Mouse (Mus musculus): ENCODE data around the gene Gtpbp8. TPM values are rescaled to one million over a fixed set of nuclear protein-coding genes. Genes with fewer than 3 reads are reported as not detected.
A peak's percentile ranks its signal among the peaks of the same experiment; 100 is the strongest.

Gtpbp8 gene
- polyA plus RNA-seq, 1 experiment, result 6.5 TPM

DNA sequence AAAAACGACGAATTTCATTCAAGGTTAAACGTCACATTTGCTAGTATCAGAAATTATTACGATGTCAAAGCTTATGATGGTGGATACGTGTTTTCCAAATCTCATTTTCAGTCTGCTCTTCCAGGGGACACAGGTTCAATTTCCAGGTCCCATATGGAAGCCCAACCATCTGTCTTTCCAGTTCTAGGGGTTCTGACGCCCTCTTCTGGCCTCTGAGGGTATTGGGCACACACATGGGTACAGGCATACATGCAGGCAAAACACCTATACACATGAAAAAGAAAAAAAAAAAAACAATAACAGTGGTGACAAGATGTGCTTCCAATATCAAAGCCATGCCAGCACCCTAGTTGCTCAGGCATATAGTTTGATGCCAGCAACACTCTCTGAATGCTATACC lies 52.5 kb downstream of the Gtpbp8 start:
- 76% methylated on average over 6 of the region's 6 CpGs for WGBS
- no peak for DNase-seq

DNA sequence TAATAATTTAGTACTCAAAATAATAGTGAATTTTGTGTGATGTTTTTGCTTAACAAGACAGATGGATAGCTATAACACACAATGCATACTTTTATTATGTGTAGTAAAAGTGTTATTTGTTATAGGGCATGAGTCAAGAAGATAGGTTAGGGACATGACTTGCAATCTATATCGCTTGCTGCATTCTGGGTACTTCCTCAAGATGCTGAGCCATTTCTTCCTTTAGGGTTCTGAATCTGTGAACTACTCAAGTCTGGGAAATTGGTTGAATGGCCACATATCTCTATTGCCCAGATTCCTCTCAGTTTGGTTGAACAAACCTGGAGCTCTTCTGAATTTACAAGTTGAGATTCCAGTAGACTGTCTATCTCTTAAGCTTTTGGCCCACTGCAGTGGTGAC lies 53.6 kb downstream of the Gtpbp8 start:
- no peak overlapping the region for H3K4me3 ChIP-seq (replicated peaks; ENCODE audit: extremely low read depth, low read depth, low read length)
- WGBS, result 92% methylated on average over 1 of the region's 1 CpGs
- TF ChIP-seq POLR2A (IDR thresholded peaks at IDR 0.05; ENCODE audit: borderline replicate concordance, extremely low read depth, low read depth, low read length) (no peak), CTCF (IDR thresholded peaks at IDR 0.05; ENCODE audit: insufficient read depth, low read length) (no peak)
- peaks cover 6% of the 10 kb centered on the region for H3K4me1 ChIP-seq (ENCODE audit: control insufficient read depth, insufficient read depth, low read length)
- DNase-seq, result no peak

More for the DNA sequence above, 52.5 kb downstream of the Gtpbp8 start:
- TF ChIP-seq CTCF (IDR thresholded peaks at IDR 0.05; ENCODE audit: insufficient read depth, low read length) (no peak), POLR2A (IDR thresholded peaks at IDR 0.05; ENCODE audit: borderline replicate concordance, extremely low read depth, low read depth, low read length) (no peak)
- H3K4me1 ChIP-seq (ENCODE audit: control insufficient read depth, insufficient read depth, low read length), result peaks cover 6% of the 10 kb centered on the region
- no peak overlapping the region for H3K4me3 ChIP-seq (replicated peaks; ENCODE audit: extremely low read depth, low read depth, low read length)

DNA sequence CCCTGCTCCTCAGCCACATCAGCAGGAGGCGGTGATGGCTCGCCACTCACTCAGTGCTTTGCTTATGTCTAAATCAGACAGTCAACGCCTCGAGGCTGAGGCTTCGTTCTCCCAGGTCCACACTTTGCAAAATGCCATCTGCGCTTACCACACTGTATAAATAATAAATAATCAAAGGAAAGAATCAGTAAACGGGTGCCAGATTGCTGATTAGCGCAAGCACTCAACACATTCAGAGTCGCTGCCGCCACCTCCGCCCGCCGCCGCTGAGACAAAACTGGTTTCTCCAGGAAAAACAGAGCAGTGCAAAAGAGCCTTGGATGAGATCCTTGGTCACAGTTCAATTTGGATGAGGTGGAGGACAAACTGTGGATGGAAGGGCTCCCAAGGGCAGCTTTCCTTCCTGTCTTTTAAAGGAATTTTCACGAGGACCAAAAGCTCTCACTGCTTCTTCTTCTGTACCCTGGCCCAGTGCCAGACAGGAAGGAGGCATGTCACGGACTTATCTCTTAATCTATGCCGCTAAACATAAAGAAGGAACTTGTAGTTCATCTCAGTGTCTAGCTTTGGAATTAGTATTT lies 54.5 kb downstream of the Gtpbp8 start:
- TF ChIP-seq CTCF (IDR thresholded peaks at IDR 0.05; ENCODE audit: insufficient read depth, low read length) (no peak), POLR2A (IDR thresholded peaks at IDR 0.05; ENCODE audit: borderline replicate concordance, extremely low read depth, low read depth, low read length) (no peak)
- peaks cover 3% of the 10 kb centered on the region; the same call in 1 of the 2 replicates for H3K4me1 ChIP-seq (ENCODE audit: control insufficient read depth, insufficient read depth, low read length)
- WGBS, result 19% methylated on average over 17 of the region's 17 CpGs
- H3K4me3 ChIP-seq (replicated peaks; ENCODE audit: extremely low read depth, low read depth, low read length), result no peak overlapping the region
- peak; percentile 23 for DNase-seq

DNA sequence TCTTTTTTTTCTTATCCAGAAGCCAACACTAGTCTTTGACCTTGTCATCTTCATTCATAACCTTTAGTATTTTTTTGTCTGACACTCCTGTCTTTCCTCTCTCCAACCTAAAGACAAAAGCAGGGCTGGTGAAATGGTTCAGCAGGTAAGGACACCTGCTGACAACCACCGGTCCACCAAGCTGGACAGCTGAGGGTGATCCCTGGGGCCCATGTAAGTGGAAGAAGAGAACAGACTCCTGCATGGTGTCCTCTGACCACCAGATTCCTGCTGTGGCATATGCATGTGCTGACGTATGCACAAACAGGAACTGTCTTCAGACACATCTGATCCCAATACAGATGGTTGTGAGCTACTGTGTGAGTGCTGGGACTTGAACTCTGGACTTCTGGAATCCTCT lies 55.1 kb downstream of the Gtpbp8 start:
- DNase-seq, result no peak
- WGBS, result 64% methylated on average over 2 of the region's 2 CpGs
- TF ChIP-seq POLR2A (IDR thresholded peaks at IDR 0.05; ENCODE audit: borderline replicate concordance, extremely low read depth, low read depth, low read length) (no peak), CTCF (IDR thresholded peaks at IDR 0.05; ENCODE audit: insufficient read depth, low read length) (no peak)
- peaks cover 3% of the 10 kb centered on the region; the same call in 1 of the 2 replicates for H3K4me1 ChIP-seq (ENCODE audit: control insufficient read depth, insufficient read depth, low read length)
- H3K4me3 ChIP-seq (replicated peaks; ENCODE audit: extremely low read depth, low read depth, low read length), result no peak overlapping the region

DNA sequence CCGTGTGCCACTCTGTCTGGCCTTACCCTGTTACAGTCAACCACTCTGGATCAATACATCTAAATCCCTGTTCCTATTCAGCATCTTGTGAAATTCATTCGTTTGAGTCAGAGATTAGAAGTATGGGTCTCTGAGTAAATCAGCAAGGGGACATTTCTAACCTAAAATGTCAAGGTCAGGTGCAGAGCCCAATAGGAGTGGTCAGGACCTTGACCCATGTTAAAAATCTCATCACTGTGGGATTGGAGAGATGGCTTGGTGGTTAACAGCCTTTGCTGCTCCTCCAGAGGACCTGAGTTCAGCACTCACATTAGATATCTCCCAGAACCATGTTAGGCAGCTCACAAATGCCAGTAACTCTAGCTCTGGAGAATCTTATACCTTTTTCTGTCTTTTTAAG lies 55.7 kb downstream of the Gtpbp8 start:
- 88% methylated on average over 2 of the region's 2 CpGs for WGBS
- no peak for DNase-seq
- TF ChIP-seq POLR2A (IDR thresholded peaks at IDR 0.05; ENCODE audit: borderline replicate concordance, extremely low read depth, low read depth, low read length) (no peak), CTCF (IDR thresholded peaks at IDR 0.05; ENCODE audit: insufficient read depth, low read length) (no peak)
- Histone ChIP-seq H3K4me3 (replicated peaks; ENCODE audit: extremely low read depth, low read depth, low read length) (no peak overlapping the region), H3K4me1 (ENCODE audit: control insufficient read depth, insufficient read depth, low read length) (peaks cover 3% of the 10 kb centered on the region; the same call in 1 of the 2 replicates)

DNA sequence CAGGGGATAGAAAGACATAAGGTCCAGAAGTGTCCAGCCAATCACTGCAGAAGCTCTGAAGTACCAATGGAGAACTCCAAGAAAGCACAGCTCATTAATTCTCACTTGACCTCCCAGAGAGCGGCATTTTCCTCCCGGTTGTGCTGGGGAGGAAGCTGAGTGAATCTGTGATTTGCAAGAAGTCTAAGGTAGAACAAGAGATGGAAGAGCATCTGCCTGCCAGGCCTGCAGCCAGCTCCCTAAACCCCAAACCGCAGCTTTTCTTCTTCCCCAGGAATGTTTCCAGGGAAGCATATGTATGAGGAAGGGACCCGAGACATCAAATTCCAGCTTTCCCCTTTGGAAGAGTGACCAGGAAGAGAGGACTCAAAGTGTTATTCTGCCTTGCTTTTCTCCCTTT lies 57.7 kb downstream of the Gtpbp8 start:
- no peak for DNase-seq
- no peak overlapping the region for H3K4me3 ChIP-seq (replicated peaks; ENCODE audit: extremely low read depth, low read depth, low read length)
- peaks cover 3% of the 10 kb centered on the region; the same call in 1 of the 2 replicates for H3K4me1 ChIP-seq (ENCODE audit: control insufficient read depth, insufficient read depth, low read length)
- no peak for TF ChIP-seq CTCF (IDR thresholded peaks at IDR 0.05; ENCODE audit: insufficient read depth, low read length)
- TF ChIP-seq POLR2A (IDR thresholded peaks at IDR 0.05; ENCODE audit: borderline replicate concordance, extremely low read depth, low read depth, low read length), result no peak
- WGBS, result 33% methylated on average over 4 of the region's 4 CpGs

DNA sequence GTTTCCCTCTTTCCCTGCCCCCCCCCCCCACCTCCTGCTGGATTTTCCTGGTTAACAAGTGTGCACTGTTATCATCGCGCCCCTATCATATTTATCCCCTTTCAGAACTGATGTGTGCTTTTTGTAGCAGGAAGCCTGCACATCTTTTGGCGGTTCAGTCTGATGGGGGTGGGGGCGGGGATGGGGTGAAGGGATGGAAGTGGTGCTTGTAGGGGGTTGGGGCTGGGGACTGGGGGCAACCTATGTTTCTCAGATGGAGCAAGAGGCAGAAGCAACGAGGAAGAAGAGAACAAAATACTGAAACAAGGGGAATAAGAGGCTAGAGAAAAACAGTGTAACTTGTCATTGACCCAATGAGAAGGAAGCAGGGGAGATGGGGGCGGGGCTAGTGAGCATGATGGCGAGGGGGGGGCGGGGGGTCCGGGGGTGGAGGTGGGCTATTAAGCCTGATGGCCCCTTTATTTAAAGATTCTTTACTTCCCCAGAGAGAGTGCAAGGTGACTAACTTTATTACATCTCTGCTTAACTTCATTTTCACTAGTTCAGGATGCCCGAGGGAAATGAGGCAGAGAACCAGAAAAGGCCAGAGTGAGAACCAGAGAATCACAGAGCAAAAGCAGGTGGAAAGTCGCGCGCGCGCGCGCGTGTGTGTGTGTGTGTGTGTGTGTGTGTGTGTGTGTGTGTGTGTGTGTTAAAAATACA lies 58.3 kb downstream of the Gtpbp8 start:
- Histone ChIP-seq H3K4me3 (replicated peaks; ENCODE audit: extremely low read depth, low read depth, low read length) (no peak overlapping the region), H3K4me1 (ENCODE audit: control insufficient read depth, insufficient read depth, low read length) (peaks cover 3% of the 10 kb centered on the region; the same call in 1 of the 2 replicates)
- WGBS, result 20% methylated on average over 18 of the region's 18 CpGs
- TF ChIP-seq CTCF (IDR thresholded peaks at IDR 0.05; ENCODE audit: insufficient read depth, low read length) (no peak), POLR2A (IDR thresholded peaks at IDR 0.05; ENCODE audit: borderline replicate concordance, extremely low read depth, low read depth, low read length) (no peak)
- no peak for DNase-seq

DNA sequence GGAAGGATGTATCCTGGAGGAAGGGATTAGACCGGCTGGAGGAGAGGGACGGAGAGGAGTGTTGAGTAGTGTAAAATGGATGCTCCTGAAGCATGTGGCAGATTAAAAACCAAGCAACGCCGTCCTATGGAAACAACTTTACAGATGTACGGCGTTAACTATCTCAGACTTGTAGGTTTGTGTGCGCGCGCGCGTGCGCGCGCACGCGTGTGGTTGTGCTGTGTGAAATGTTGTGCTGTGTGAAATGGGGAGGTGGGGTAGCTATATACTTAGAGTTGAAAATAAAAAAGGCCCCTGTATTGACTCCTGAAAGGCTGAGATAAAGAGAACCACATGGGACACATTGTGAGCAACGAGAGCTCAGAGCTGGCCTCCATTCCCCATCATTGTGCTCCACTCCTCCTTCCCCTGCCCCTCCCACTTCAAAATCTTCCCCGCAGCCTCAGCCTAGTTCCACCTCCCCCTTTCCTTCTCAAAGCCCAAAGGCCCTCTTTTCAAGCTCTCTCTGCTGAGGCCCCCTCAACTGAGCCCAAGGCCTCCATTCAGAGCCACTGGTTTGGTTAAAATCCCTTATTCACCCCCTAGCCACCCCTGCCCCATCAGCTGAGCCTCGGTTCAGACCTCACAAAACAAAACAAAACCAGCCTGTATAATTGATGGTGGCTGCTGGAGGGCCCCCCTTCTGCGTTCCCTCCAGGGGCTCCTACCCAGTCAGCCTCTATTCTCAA lies 59.0 kb downstream of the Gtpbp8 start:
- 67% methylated on average over 20 of the region's 20 CpGs for WGBS
- TF ChIP-seq CTCF (IDR thresholded peaks at IDR 0.05; ENCODE audit: insufficient read depth, low read length) (no peak), POLR2A (IDR thresholded peaks at IDR 0.05; ENCODE audit: borderline replicate concordance, extremely low read depth, low read depth, low read length) (no peak)
- Histone ChIP-seq H3K4me1 (ENCODE audit: control insufficient read depth, insufficient read depth, low read length) (peaks cover 3% of the 10 kb centered on the region; the same call in 1 of the 2 replicates), H3K4me3 (replicated peaks; ENCODE audit: extremely low read depth, low read depth, low read length) (no peak overlapping the region)
- no peak for DNase-seq

Other genes with a start within 250 kb of the Gtpbp8 start
- 22.2 and 23.4 TPM in 2 replicates for gene Boc, start 187.5 kb downstream of the Gtpbp8 start, polyA plus RNA-seq (2012; rRNA removed)
- gene Nepro, start 22.1 kb downstream of the Gtpbp8 start, polyA plus RNA-seq (2012; rRNA removed), result 3.1 and 3.2 TPM in 2 replicates
- 1.9 and 2.7 TPM in 2 replicates for gene Cd200r1, start 19.4 kb upstream of the Gtpbp8 start, polyA plus RNA-seq (2012; rRNA removed)
- 3.0 and 6.9 TPM in 2 replicates for gene Cd200r4, start 65.4 kb upstream of the Gtpbp8 start, polyA plus RNA-seq (2012; rRNA removed)
- gene Cd200r2, start 120.7 kb upstream of the Gtpbp8 start, polyA plus RNA-seq (2012; rRNA removed), result 0.11 TPM in 1 of 2 replicates, not detected in the other
- 0.19 and 0.38 TPM in 2 replicates for gene Cd200r3, start 197.3 kb upstream of the Gtpbp8 start, polyA plus RNA-seq (2012; rRNA removed)

Measured in lung, adult 2 months (tissue).